Mouse (Mus musculus) liver, adult 2 months (tissue): ENCODE measurements around the gene Clca2. TPM values are rescaled to one million over a fixed set of nuclear protein-coding genes. Genes with fewer than 3 reads are reported as not detected.

Source experiments
- DNase-seq: peaks from one replicate; pipeline ENCODE4 v3.0.0-alpha.2; 2011; ENCODE audit warnings: low read depth, low spot score; ENCODE audit errors: extremely low read depth
- H3K27ac ChIP-seq: fragments of 200-500 bp; replicated peaks from 2 replicates; pipeline ENCODE4 v1.5.1; 2012; ENCODE audit warnings: low read depth, mild to moderate bottlenecking, control low read depth, inconsistent platforms, low read length; ENCODE audit not compliant: insufficient read depth
- H3K27me3 ChIP-seq: fragments of 200-500 bp; 2 replicates; pipeline ENCODE4 v1.6.1; 2012; ENCODE audit warnings: mild to moderate bottlenecking, moderate library complexity, low read length, inconsistent platforms; ENCODE audit not compliant: control insufficient read depth, insufficient read depth
- H3K36me3 ChIP-seq: fragments of 200-500 bp; 2 replicates; pipeline ENCODE4 v1.6.1; 2012; ENCODE audit warnings: low read length, inconsistent platforms; ENCODE audit not compliant: control insufficient read depth, insufficient read depth
- H3K4me1 ChIP-seq: fragments of 200-500 bp; 2 replicates; pipeline ENCODE4 v1.6.1; 2011; ENCODE audit warnings: low read length; ENCODE audit not compliant: control insufficient read depth, insufficient read depth
- H3K4me3 ChIP-seq: fragments of 200-500 bp; 2 replicates; pipeline ENCODE4 v1.5.1; 2011; ENCODE audit warnings: low read depth, mild to moderate bottlenecking, control low read depth, low read length, moderate library complexity; ENCODE audit not compliant: insufficient read depth
- H3K79me2 ChIP-seq: fragments of 200-500 bp; 2 replicates; pipeline ENCODE4 v1.6.1; 2012; ENCODE audit warnings: inconsistent platforms, mild to moderate bottlenecking, low read length, moderate library complexity; ENCODE audit not compliant: control insufficient read depth, insufficient read depth
- H3K9ac ChIP-seq: fragments of 200-500 bp; 2 replicates; pipeline ENCODE4 v1.6.1; 2012; ENCODE audit warnings: low read depth, mild to moderate bottlenecking, control low read depth, inconsistent platforms, low read length
- CTCF ChIP-seq: fragments of 200-500 bp; IDR thresholded peaks from 2 replicates; pipeline ENCODE4 v1.5.1; 2011; ENCODE audit warnings: low read depth, low read length, control low read depth
- POLR2A ChIP-seq: fragments of 200-500 bp; IDR thresholded peaks from 2 replicates; pipeline ENCODE4 v1.6.1; 2011; ENCODE audit warnings: low read length, control low read depth; ENCODE audit not compliant: insufficient read depth; ENCODE audit errors: extremely low read depth
- WGBS: fragments of 180-500 bp; shearing (Covaris S2); methylation state at CpG from one replicate; pipeline ENCODE4 v1.1.7; 2018; 5-methylcytosine and 5-hydroxymethylcytosine counted together
- polyA plus RNA-seq: library from polyadenylated mRNA; depleted of rRNA; stranded (reverse); fragments of >200 nt; gene quantifications from 2 replicates; pipeline ENCODE4 v1.2.3, GENCODE M21; 2012; rRNA removed
- total RNA-seq: library from RNA; depleted of rRNA; stranded (reverse); fragments of >200 nt; gene quantifications from 2 replicates; pipeline ENCODE4 v1.2.3, GENCODE M21; 2014; rRNA removed

Clca2 gene
- total and polyA plus RNA-seq, 2 experiments = not detected

- Histone ChIP-seq H3K9ac (no peak overlapping the region), H3K79me2 (no peaks in the 10 kb centered on the region), H3K36me3 (no peaks in the 10 kb centered on the region), H3K4me1 (no peaks in the 10 kb centered on the region), H3K27ac (no peak overlapping the region), H3K27me3 (no peaks in the 10 kb centered on the region), H3K4me3 (no peak overlapping the region)
- no peak for DNase-seq
- TF ChIP-seq POLR2A (no peak), CTCF (no peak)
- WGBS = 51% methylated on average over 3 of the region's 3 CpGs
Measured at GRCm38 (mm10) chr3:145038813-145039212, 60.4 kb downstream of the Clca2 start.

DNA sequence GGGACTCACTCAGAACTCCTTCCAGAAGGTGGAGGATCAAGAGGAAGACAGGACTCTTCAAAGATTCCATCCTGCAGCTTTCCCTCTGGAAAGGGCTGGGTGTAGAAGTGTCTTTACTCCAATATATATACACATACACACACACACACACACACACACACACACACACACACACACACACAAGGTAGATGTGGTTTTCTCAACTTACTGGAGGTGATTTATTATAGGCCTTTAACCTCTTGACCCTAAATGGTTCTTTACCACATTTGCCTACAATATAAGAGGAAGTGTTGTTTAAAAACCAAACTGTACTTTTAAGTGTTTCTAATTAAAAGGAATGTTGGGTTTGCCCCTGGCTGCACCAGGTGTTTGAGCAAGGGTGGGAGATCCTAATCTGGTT lies 66.6 kb downstream of the Clca2 start, which contains the start of gene Clca1:
TSS of gene Clca1 (minus strand) at position 101 of the 400 bp plus-strand sequence.
- no peaks in the 10 kb centered on the region for H3K36me3 ChIP-seq
- no peak within 1 kb of the TSS for H3K4me3 ChIP-seq
- no peaks in the 10 kb centered on the region for H3K27me3 ChIP-seq
- H3K79me2 ChIP-seq = no peaks in the 10 kb centered on the region
- DNase-seq = no peak
- no peak within 1 kb of the TSS for H3K27ac ChIP-seq
- H3K4me1 ChIP-seq = no peaks in the 10 kb centered on the region
- H3K9ac ChIP-seq = no peak within 1 kb of the TSS
- TF ChIP-seq POLR2A (no peak), CTCF (no peak)

GRCm38 (mm10) chr3:145028036-145028435 lies 71.2 kb downstream of the Clca2 start:
- Histone ChIP-seq H3K4me3 (no peak overlapping the region), H3K9ac (no peak overlapping the region), H3K4me1 (no peaks in the 10 kb centered on the region), H3K79me2 (no peaks in the 10 kb centered on the region), H3K36me3 (no peaks in the 10 kb centered on the region), H3K27ac (no peak overlapping the region), H3K27me3 (no peaks in the 10 kb centered on the region)
- TF ChIP-seq CTCF = no peak
- no peak for TF ChIP-seq POLR2A
- 80% methylated on average over 3 of the region's 3 CpGs for WGBS
- no peak for DNase-seq

DNA sequence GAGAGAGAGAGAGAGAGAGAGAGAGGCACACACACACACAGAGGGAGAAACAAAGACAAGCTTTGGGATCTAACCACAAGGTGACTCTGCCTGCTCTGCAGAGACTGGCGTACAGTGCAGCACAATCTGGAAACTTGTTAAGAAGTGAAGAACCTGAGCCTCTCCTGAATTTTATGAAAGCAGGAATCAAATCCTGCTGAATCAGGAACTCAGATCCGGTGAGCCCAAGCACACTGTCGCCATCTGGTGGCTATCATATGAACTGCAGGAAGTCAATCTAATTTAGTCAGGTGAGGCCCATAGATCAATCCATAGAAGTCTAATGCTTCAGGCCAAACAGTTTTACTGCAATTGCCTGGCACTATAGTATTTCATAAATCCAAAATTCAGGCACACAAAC lies 72.5 kb downstream of the Clca2 start:
- no peaks in the 10 kb centered on the region for H3K27me3 ChIP-seq
- no peak overlapping the region for H3K27ac ChIP-seq
- DNase-seq = peak; percentile 46
- H3K4me3 ChIP-seq = no peak overlapping the region
- H3K79me2 ChIP-seq = no peaks in the 10 kb centered on the region
- 27% methylated on average over 3 of the region's 3 CpGs for WGBS
- TF ChIP-seq CTCF (peak; percentile 77), POLR2A (no peak)
- H3K36me3 ChIP-seq = no peaks in the 10 kb centered on the region
- H3K9ac ChIP-seq = no peak overlapping the region
- no peaks in the 10 kb centered on the region for H3K4me1 ChIP-seq

Other genes with a start within 250 kb of the Clca2 start
- not detected in 2 replicates for gene Clca4b, start 166.9 kb downstream of the Clca2 start, total RNA-seq
- not detected in 2 replicates for gene Clca4b, start 166.9 kb downstream of the Clca2 start, polyA plus RNA-seq
- not detected in 2 replicates for gene Clca4a, start 124.4 kb downstream of the Clca2 start, total RNA-seq
- gene Clca4a, start 124.4 kb downstream of the Clca2 start, polyA plus RNA-seq = 0.02 TPM in 1 of 2 replicates, not detected in the other
- gene Clca1, start 66.7 kb downstream of the Clca2 start, total RNA-seq = not detected in 2 replicates
- 0.34 and 0.50 TPM in 2 replicates for gene Clca1, start 66.7 kb downstream of the Clca2 start, polyA plus RNA-seq
- gene Odf2l, start 19.1 kb upstream of the Clca2 start, total RNA-seq = 8.3 and 12.4 TPM in 2 replicates
- gene Odf2l, start 19.1 kb upstream of the Clca2 start, polyA plus RNA-seq = 1.6 and 1.7 TPM in 2 replicates
- gene Col24a1, start 193.0 kb upstream of the Clca2 start, total RNA-seq = 0.28 and 0.34 TPM in 2 replicates
- 0.04 and 0.05 TPM in 2 replicates for gene Col24a1, start 193.0 kb upstream of the Clca2 start, polyA plus RNA-seq